Mouse (Mus musculus): ENCODE data around the gene Rps11.
A peak's percentile ranks its signal among the peaks of the same experiment; 100 is the strongest.

Gene Rps11

GRCm38 (mm10) chr7:45124224-45125143 is at the start of gene Rps11:
TSS of gene Rps11 (minus strand) at chr7:45124439.
- peak; percentile 98 for DNase-seq

DNA sequence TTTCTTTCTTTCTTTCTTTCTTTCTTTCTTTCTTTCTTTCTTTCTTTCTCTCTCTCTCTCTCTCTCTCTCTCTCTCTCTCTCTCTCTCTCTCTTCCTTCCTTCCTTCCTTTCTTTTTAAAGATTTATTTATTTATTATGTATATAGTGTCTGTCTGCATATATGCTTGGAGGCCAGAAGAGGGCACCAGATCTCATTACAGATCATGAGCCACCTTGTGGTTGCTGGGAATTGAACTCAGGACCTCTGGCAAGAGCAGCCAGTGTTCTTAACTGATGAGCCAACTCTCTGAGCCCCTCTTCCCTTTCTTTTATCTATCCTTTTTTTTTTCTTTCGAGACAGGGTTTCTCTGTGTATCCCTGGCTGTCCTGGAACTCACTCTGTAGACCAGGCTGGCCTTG is 49.5 kb upstream of the Rps11 start:
- peak; percentile 28 for DNase-seq

GRCm38 (mm10) chr7:45172974-45173373 is 48.7 kb upstream of the Rps11 start:
- DNase-seq, result peak; percentile 54

DNA sequence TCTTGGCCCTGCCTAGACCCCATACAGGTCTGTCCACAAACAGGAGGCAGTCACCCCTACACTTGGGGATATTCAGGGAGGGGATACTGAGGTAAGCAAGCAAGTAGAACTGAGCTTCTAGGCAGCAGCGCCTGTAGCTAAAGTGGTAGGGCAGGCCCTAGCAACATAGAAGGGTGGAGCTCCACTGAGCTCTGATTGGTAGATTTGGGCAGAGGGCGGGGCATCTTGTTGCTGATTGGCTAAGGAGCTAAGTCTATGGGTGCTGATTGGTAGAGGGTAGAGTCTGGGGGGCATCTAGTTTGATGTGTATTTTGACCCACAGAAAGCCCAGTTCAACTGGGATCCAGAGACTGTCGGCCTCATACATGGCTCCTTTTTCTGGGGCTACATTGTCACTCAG is 45.3 kb upstream of the Rps11 start:
- DNase-seq, result peak; percentile 32

DNA sequence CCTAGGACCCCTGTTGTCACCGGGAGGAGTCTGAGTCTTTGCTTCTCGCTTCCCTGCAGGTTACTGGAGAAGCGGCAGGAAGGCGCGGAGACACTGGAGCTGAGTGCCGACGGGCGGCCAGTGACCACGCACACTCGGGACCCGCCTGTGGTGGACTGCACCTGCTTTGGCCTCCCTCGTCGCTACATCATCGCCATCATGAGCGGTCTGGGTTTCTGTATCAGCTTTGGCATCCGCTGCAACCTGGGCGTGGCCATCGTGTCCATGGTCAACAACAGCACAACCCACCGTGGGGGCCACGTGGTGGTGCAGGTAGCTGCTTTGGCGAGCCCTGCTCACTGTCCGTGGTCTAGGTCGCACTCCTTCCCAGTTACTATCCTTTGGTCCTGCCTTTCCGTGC is 44.4 kb upstream of the Rps11 start:
- DNase-seq, result no peak

DNA sequence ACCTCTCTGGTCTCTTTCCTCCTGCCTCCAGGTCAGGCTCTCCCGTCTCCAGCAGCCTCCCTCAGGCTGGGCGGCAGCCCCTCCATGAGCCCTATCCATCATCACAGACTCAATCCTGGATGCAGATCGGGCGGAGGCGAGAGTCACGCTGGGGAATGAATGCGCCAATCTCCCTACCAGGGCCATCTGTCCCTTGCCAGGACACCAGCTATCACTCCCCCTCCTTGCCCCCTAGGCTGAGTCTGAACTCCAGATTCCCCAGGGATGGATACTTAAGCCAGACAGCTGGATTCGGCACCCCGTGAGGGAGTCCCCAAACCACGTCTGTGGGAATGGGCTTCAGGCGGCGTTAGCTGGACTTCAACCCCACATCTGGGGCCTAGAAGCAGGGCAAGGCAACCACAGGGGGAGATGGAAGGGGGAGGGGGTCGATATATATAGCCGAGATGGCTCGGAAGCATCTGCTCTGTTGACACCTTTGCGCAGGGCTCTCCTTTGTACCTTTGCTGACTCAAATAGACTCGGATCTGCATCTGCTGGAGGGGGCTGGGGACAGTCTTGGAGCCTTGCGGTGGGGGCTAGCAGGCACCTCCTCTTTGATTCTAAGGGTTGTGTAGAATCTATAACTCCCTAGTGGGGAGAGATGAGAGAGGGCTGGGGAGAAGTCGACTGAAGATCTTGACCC is 43.7 kb upstream of the Rps11 start:
- no peak for DNase-seq

DNA sequence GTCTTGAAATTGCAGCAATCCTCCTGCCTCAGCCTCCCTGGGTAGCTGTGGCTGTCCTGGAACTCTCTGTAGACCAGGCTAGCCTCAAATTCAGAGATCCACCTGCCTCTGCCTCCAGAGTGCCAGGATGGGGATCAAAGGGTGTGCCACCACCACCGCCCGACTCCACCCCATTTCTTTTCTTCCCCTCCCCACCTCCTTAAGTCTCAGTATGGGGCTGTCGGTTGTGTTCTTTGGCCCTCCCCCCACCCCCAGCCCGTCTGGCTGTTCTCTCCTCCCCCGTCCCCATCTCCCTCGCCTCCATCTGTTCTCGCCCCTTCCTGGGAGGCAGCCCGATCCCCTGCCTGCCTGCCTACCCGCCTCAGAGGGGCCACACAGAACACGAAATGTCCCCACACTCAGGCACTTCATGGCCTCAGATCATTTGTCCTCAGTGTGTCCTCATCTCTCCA is 42.7 kb upstream of the Rps11 start:
- no peak for DNase-seq

DNA sequence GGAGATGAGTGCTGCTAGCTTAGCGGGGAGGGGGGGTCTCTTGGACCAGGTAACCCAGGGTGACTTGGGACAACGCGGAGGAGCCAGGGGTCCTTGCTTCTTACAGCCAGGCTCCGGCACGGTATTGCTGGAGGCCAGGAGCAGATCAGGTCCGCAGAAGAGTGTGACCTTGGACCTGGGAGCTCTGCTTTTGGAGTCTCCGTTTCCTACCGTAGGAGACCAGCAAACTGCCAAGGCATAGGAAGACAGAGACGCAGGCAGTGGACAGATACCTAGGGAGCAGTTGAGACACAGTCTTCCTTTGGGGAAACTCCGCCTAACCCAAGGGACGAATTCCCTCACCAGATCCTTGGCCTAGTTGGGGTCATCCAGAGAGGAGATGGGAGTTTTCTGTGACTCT is 41.5 kb upstream of the Rps11 start:
- no peak for DNase-seq

DNA sequence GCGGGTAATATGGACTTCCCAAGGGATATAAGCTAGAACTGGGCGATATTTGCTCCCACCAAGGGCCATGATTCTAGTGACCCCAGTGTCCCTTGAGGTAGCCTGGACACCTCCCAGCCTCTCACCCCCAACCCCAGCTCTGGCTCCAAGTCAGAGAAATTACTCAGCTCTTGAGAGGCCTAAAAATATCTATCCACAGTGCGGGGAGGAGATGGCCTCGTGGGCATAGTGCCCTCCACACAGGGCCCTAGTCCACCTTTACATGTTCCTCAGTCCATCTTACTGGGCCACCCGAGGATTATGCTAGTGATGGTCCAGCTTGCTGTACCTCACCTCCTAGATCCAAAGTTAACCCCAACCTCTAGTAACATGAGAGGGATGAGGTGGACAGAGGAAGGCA is 40.6 kb upstream of the Rps11 start:
- no peak for DNase-seq

DNA sequence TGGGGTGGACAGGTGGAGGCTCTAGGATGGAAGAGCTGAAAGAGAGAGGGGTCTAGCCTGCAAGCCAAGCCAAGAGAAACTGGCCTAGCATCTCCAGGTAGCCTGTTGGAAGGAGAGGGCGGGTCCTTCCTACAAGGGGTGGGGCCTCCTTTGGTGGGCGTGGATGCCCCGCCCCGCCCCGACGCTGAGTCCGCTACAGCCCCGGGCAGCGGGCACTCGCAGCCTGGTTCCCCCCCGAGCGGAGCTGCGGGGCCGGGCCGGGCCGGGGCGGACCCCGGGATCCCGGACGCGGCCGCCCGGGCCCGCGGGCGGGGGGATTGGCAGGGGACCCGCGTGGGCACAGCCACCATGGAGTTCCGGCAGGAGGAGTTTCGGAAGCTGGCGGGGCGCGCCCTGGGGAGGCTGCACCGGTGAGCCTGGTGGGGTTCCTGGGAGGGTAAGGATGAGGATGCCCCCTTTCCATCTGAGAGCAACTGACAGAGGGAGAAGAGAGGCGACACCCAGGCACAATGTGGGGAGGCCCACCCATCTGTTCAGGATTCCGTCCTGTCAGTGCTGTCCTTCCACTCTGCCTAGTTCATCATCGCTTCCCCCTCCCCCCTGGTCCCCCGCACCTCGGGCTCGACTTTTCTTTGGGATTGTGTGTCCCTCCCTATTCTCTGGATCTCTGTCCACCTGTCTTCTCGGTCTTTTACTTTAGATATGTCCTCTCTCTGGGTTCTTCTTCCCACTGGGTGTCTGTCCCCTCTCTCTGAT is 39.7 kb upstream of the Rps11 start, which contains the start of gene Slc17a7:
Slc17a7 (plus strand) TSS at position 215 of the 756 bp plus-strand sequence.
- peak; percentile 31 for DNase-seq

- no peak for DNase-seq
These were observed 38.9 kb upstream of the Rps11 start for GRCm38 (mm10) chr7:45162996-45163615.

DNA sequence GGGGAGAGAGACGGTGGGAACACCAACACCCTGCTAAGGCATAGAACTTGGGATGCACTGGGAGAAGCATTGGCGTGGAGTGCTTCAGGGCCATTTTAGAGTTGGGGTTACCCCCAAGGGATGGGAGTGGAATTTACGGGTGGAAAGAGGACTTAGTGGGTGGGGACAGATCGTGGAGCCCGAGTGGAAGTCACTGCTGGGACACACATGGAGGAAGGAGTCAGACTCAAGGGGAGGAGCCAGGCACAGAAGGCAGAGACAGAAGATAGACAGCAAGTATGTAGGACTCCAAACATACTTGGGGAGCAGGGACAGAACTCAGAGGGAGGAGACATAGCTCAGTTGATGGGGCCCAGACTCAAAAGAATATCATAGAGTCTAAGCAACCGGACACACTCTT is 38.3 kb upstream of the Rps11 start:
- no peak for DNase-seq

- DNase-seq, result peak; percentile 94
These were observed 37.6 kb upstream of the Rps11 start for GRCm38 (mm10) chr7:45161612-45162473.

- DNase-seq, result no peak
These were observed 36.6 kb upstream of the Rps11 start for GRCm38 (mm10) chr7:45160866-45161265.

- DNase-seq, result no peak
These were observed 36.1 kb upstream of the Rps11 start for GRCm38 (mm10) chr7:45160316-45160800.

DNA sequence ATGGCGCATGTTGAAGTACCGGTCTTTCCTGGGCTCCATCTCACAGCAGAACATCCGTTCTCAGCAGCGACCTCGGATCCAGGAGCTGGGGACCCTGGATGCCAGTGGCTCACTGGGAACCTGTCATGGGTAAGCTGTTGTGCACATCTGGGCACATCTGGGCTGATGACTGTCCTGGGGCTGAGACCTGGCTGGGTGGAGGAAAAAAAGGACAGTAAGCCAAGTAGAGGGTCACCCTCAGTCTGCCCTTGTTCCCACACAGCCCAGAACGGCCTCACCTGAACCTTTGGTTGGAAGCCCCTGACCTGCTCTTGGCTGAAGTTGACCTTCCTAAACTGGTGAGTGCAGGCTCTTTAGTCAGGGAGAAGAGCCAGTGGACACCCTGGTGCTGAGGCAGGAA is 34.8 kb upstream of the Rps11 start:
- DNase-seq, result no peak

DNA sequence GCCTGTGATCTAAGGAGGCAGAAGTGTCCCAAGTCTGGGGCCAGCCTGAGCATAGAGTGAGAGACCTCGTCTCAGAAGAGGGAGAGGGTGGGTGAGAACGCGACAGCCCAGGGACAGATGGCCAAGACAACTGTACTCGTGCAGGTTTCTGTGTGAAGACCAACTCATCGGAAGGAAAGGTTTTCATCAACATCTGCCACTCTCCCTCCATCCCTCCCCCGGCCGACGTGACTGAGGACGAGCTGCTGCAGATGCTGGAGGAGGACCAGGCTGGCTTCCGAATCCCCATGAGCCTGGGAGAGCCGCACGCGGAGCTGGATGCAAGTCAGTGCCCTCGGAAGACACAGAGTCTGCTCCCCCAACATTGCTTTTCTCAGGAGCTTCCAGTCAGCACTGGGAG is 33.2 kb upstream of the Rps11 start:
- no peak for DNase-seq

DNA sequence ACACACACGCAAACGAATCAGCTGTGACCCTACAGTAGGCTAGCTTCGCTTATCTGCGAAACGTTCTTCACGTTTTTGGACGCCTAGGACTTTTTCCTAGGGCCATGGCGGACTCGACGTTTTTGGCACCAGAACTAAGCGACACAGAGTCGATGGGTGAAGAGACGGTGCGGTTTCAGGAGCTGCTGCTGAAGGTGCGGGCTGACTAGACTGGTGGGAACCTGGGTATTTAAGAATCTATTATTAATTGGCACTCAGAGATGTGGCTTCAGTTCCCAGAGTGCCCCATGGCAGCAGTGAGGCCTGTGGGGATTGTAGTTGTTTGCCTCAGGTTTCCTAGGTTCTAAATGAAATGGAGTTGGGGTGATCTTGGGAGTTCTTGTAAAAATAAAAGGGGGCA is 32.0 kb upstream of the Rps11 start:
- DNase-seq, result no peak

DNA sequence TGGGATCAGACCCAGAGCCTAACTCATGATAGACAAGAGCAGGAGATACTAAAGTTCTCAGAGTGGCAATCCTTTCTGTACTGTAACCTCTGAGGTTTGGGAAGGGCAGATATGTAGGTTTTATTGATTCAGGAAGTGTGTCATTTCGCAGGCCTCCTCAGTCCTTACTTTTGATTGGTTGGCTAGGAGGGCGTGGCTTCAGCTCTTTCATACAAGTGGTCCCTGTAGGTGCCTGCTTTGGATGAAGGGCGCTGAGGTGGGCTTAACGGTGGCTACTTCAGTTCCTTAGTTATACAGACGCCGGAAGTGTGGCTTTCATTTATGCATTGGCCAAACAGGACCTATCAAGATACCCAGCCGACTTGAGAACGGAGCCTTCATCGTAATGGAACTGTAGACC is 31.4 kb upstream of the Rps11 start:
- no peak for DNase-seq

- DNase-seq, result peak; percentile 50
These were observed 30.8 kb upstream of the Rps11 start for GRCm38 (mm10) chr7:45154993-45155514.

Data from thymus, postnatal 25 days (tissue).